Mouse (Mus musculus): Measurements from ENCODE around the gene Jtb.

- no peak for TF ChIP-seq CTCF (IDR thresholded peaks at IDR 0.05)
- TF ChIP-seq EP300 (IDR thresholded peaks at IDR 0.05) = no peak
Measured at GRCm38 (mm10) chr3:90212723-90213122, 18.7 kb upstream of the Jtb start.
